ENCODE assay signal across 23 mouse cellular contexts in the genomic region with DNA sequence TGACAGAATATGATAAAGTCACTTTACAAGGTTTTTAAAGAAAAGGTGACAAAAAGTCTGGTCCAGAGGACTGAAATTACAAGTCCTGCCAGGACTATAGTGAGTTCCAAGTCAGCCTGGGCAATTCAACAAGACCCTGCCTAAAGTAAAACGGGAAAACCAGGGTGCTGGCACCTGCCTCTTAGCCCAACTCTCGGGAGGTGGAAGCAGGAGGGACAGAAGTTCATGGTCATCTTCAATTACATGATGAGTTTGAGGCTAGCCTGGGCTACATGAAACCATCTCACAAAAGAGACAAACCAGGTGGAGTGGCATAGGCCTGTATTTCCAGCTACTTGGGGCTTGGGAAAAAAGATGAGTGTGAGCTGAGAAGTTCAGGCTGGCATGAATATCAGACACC. TPM values are rescaled to one million over a fixed set of nuclear protein-coding genes. Genes with fewer than 3 reads are reported as not detected.
DNase-seq lines count a peak whose midpoint lies in the region; ATAC-seq and TF ChIP-seq lines count a peak whose summit lies in the region.
"Had no signal": no experiment of that assay in that cellular context is flagged by ENCODE, and none has a peak within 500 bp of the region (broad histone marks: within the 10 kb centered on the region; RNA-seq: fewer than 3 reads in every experiment).

No protein-coding gene starts in this region.

- peaks cover 26% of the 10 kb centered on the region for H3K36me3 ChIP-seq in heart, embryonic 12.5 days
- H3K36me3 ChIP-seq in midbrain, embryonic 11.5 days (ENCODE audit: control insufficient read depth, insufficient read depth, low read length): no peaks in the 10 kb centered on the region
- H3K36me3 ChIP-seq in midbrain, embryonic 14.5 days (ENCODE audit: control insufficient read depth, insufficient read depth, low read length): peaks cover 14% of the 10 kb centered on the region
- H3K36me3 ChIP-seq in MEL (ENCODE audit: control insufficient read depth in 1 of 2, insufficient read depth in 2 of 2, low read length in 2 of 2): peaks cover 0 to 2% of the 10 kb centered on the region in 2 experiments; a peak in 2 of 4 replicates

- TF ChIP-seq EP300 in MEL (IDR thresholded peaks at IDR 0.05; ENCODE audit: low read depth in 1 of 2, low read length in 2 of 2): no peak

- H3K4me3 ChIP-seq in heart, embryonic 12.5 days: no peak overlapping the region
- no peak overlapping the region for H3K4me3 ChIP-seq in midbrain, embryonic 11.5 days (ENCODE audit: low read depth, low read length)
- no peak overlapping the region for H3K4me3 ChIP-seq in midbrain, embryonic 14.5 days (replicated peaks; ENCODE audit: low read depth, low read length)
- no peak overlapping the region for H3K4me3 ChIP-seq in MEL (ENCODE audit: control insufficient read depth in 1 of 2, insufficient read depth in 1 of 2, low read depth in 2 of 2, low read length in 2 of 2)

- H3K4me1 ChIP-seq in heart, embryonic 12.5 days (replicated peaks): peaks cover 8% of the 10 kb centered on the region
- H3K4me1 ChIP-seq in midbrain, embryonic 11.5 days (ENCODE audit: control insufficient read depth, insufficient read depth, low read length): 0 out of 2 replicates have a peak, but pooled peaks cover 2% of the 10 kb centered on the region
- H3K4me1 ChIP-seq in midbrain, embryonic 14.5 days (ENCODE audit: control insufficient read depth, insufficient read depth, low read length): 0 out of 2 replicates have a peak, but pooled peaks cover 7% of the 10 kb centered on the region
- H3K4me1 ChIP-seq in MEL (ENCODE audit: control insufficient read depth in 1 of 2, insufficient read depth in 2 of 2, low read length in 2 of 2): 0 out of 4 replicates have a peak, but pooled peaks cover 0 to 3% of the 10 kb centered on the region in 2 experiments

- no peaks in the 10 kb centered on the region for H3K79me2 ChIP-seq in MEL (ENCODE audit: control insufficient read depth, insufficient read depth, low read length, poor library complexity)

- no peak for TF ChIP-seq RAD21 in MEL (IDR thresholded peaks at IDR 0.05; ENCODE audit: low read depth, low read length)

- no peak overlapping the region for H3K9ac ChIP-seq in heart, embryonic 12.5 days
- H3K9ac ChIP-seq in midbrain, embryonic 11.5 days (ENCODE audit: low read length): no peak overlapping the region
- H3K9ac ChIP-seq in midbrain, embryonic 14.5 days (replicated peaks; ENCODE audit: low read length): no peak overlapping the region
- no peak overlapping the region for H3K9ac ChIP-seq in MEL (ENCODE audit: control insufficient read depth, low read depth, low read length, poor library complexity, severe bottlenecking)

- WGBS in heart, embryonic 12.5 days: 62% methylated on average over 2 of the region's 2 CpGs
- WGBS in midbrain, embryonic 11.5 days: 80% methylated on average over 2 of the region's 2 CpGs
- 80% methylated on average over 2 of the region's 2 CpGs for WGBS in midbrain, embryonic 14.5 days

- no peak overlapping the region for H3K4me2 ChIP-seq in heart, embryonic 12.5 days
- no peak overlapping the region for H3K4me2 ChIP-seq in midbrain, embryonic 11.5 days
- H3K4me2 ChIP-seq in midbrain, embryonic 14.5 days (ENCODE audit: low read length): no peak overlapping the region

- no peak for ATAC-seq in heart, embryonic 12.5 days (ENCODE audit: insufficient number of reproducible peaks, low FRiP score)
- ATAC-seq in midbrain, embryonic 11.5 days (ENCODE audit: low FRiP score): no peak
- no peak for ATAC-seq in midbrain, embryonic 14.5 days (ENCODE audit: low FRiP score, low TSS enrichment)
- ATAC-seq in inflammation-experienced regulatory T-cells, adult 6 months: no peak
- ATAC-seq: activated CD4-positive, CD25-positive, alpha-beta regulatory T cell, adult 4 months; CD4-positive, CD25-positive, alpha-beta regulatory T cell, adult 4 months; Patski had no signal

- no peak for TF ChIP-seq CTCF in MEL (IDR thresholded peaks at IDR 0.05 in 2 of 3, conservative IDR thresholded peaks at IDR 0.05 in 1 of 3; ENCODE audit: control insufficient read depth in 1 of 3, insufficient read depth in 1 of 3, low read depth in 2 of 3, low read length in 3 of 3, poor library complexity in 1 of 3, severe bottlenecking in 1 of 3)

- DNase-seq in heart, adult 11 months: peak; percentile 83
- peak; percentile 59 for DNase-seq in midbrain, embryonic 11.5 days (ENCODE audit: low spot score, missing footprints)
- DNase-seq in midbrain, embryonic 14.5 days: no peak
- DNase-seq in MEL (ENCODE audit: low read depth, low spot score): no peak
- DNase-seq: adrenal gland, adult 2 months; adrenal gland, adult 8-10 months; adrenal gland, postnatal 10 days; adrenal gland, postnatal 14 days; adrenal gland, postnatal 25 days; adrenal gland, postnatal 36 days; B cell, adult 2 months; cerebellum, adult 11 months; cerebellum, adult 11-12 months; cerebellum, adult 18-20 months; cerebellum, adult 2 months had no signal

- H3K9me3 ChIP-seq in heart, embryonic 12.5 days (replicated peaks): no peaks in the 10 kb centered on the region
- H3K9me3 ChIP-seq in midbrain, embryonic 11.5 days (ENCODE audit: control insufficient read depth, low read length): no peaks in the 10 kb centered on the region
- no peaks in the 10 kb centered on the region for H3K9me3 ChIP-seq in midbrain, embryonic 14.5 days (ENCODE audit: control insufficient read depth, low read length)
- H3K9me3 ChIP-seq in MEL (replicated peaks; ENCODE audit: insufficient read depth, low read length): no peaks in the 10 kb centered on the region
- H3K9me3 ChIP-seq: G1E had no signal

- no peak overlapping the region for H3K27ac ChIP-seq in heart, embryonic 12.5 days (ENCODE audit: poor library complexity, severe bottlenecking)
- no peak overlapping the region for H3K27ac ChIP-seq in midbrain, embryonic 11.5 days (ENCODE audit: low read depth, low read length)
- no peak overlapping the region for H3K27ac ChIP-seq in midbrain, embryonic 14.5 days (replicated peaks; ENCODE audit: low read depth, low read length)
- H3K27ac ChIP-seq in MEL (ENCODE audit: control insufficient read depth, low read depth, low read length): no peak overlapping the region

- no peak for TF ChIP-seq POLR2A in MEL (IDR thresholded peaks at IDR 0.05; ENCODE audit: control insufficient read depth in 1 of 2, insufficient read depth in 1 of 2, low read depth in 1 of 2, low read length in 2 of 2, poor library complexity in 1 of 2)

- H3K27me3 ChIP-seq in heart, embryonic 12.5 days (replicated peaks): peaks cover 38% of the 10 kb centered on the region
- peaks cover 22% of the 10 kb centered on the region for H3K27me3 ChIP-seq in midbrain, embryonic 11.5 days (ENCODE audit: control insufficient read depth, insufficient read depth, low read length)
- H3K27me3 ChIP-seq in midbrain, embryonic 14.5 days (ENCODE audit: control insufficient read depth, insufficient read depth, low read length): peaks cover 25% of the 10 kb centered on the region
- H3K27me3 ChIP-seq in MEL (ENCODE audit: control insufficient read depth in 1 of 2, insufficient read depth in 2 of 2, low read length in 2 of 2): no peaks in the 10 kb centered on the region
- H3K27me3 ChIP-seq: CH12.LX, Patski had no signal

RNA-seq across cellular contexts. Expression of a gene that starts 3.3 kb away (rescaled TPM):
- 0.86 and 1.1 TPM in 2 replicates for polyA plus RNA-seq in heart, embryonic 12.5 days (2016; fragmentation: Nextera tagmentation; extraction: Ambion mirVana)
- 0.99 and 1.6 TPM in 2 replicates for polyA plus RNA-seq in midbrain, embryonic 11.5 days (2014; fragmentation: Nextera tagmentation; extraction: Ambion mirVana)
- 32.8 and 46.5 TPM in 2 replicates for polyA plus RNA-seq in midbrain, embryonic 14.5 days (2014; fragmentation: Nextera tagmentation; extraction: Ambion mirVana)
- total RNA-seq in MEL (2012; rRNA removed): 0.59 and 0.89 TPM in 2 replicates
- polyA plus RNA-seq in MEL (2012; ENCODE audit: insufficient read depth in 1 of 2, insufficient read length in 2 of 2, low read depth in 1 of 2, low replicate concordance in 2 of 2, missing spikeins in 1 of 2): 1 to 10 TPM in 1 of 2 experiments, not detected in 1; 3.3 TPM
- polyA plus RNA-seq in inflammation-experienced regulatory T-cells, adult 6 months (2017; shearing (Covaris generic)): 10 to 100 TPM in 2 of 3 experiments, 1 to 10 TPM in 1; 8.2 to 23.6 (median 14.4) TPM
- total RNA-seq: adrenal gland, adult 18-20 months; adrenal gland, postnatal 25 days; adrenal gland, postnatal 36 days had no signal

RNA-seq across cellular contexts. Expression of a gene that starts 8.9 kb away (rescaled TPM):
- 22.8 and 25.9 TPM in 2 replicates for polyA plus RNA-seq in heart, embryonic 12.5 days (2016; fragmentation: Nextera tagmentation; extraction: Ambion mirVana)
- polyA plus RNA-seq in midbrain, embryonic 11.5 days (2014; fragmentation: Nextera tagmentation; extraction: Ambion mirVana): 30.7 and 31.1 TPM in 2 replicates
- polyA plus RNA-seq in midbrain, embryonic 14.5 days (2014; fragmentation: Nextera tagmentation; extraction: Ambion mirVana): 44.3 and 47.9 TPM in 2 replicates
- 70.4 TPM in 2 replicates for total RNA-seq in MEL (2012; rRNA removed)
- polyA plus RNA-seq in MEL (2012; ENCODE audit: insufficient read depth in 1 of 2, insufficient read length in 2 of 2, low read depth in 1 of 2, low replicate concordance in 2 of 2, missing spikeins in 1 of 2): 100 to 1,000 TPM in 1 of 2 experiments, not detected in 1; 108 TPM
- polyA plus RNA-seq in inflammation-experienced regulatory T-cells, adult 6 months (2017; shearing (Covaris generic)): 10 to 100 TPM; 55.9 to 76.1 (median 57.2) TPM

RNA-seq across cellular contexts. Expression of a gene that starts 12.7 kb away (rescaled TPM):
- 35.3 and 37.2 TPM in 2 replicates for polyA plus RNA-seq in heart, embryonic 12.5 days (2016; fragmentation: Nextera tagmentation; extraction: Ambion mirVana)
- polyA plus RNA-seq in midbrain, embryonic 11.5 days (2014; fragmentation: Nextera tagmentation; extraction: Ambion mirVana): 40.2 and 46.4 TPM in 2 replicates
- polyA plus RNA-seq in midbrain, embryonic 14.5 days (2014; fragmentation: Nextera tagmentation; extraction: Ambion mirVana): 38.3 and 41.3 TPM in 2 replicates
- total RNA-seq in MEL (2012; rRNA removed): 106 and 109 TPM in 2 replicates
- 100 to 1,000 TPM in 1 of 2 experiments, not detected in 1; 134 TPM for polyA plus RNA-seq in MEL (2012; ENCODE audit: insufficient read depth in 1 of 2, insufficient read length in 2 of 2, low read depth in 1 of 2, low replicate concordance in 2 of 2, missing spikeins in 1 of 2)
- 100 to 1,000 TPM in 2 of 3 experiments, 10 to 100 TPM in 1; 65.5 to 124 (median 103) TPM for polyA plus RNA-seq in inflammation-experienced regulatory T-cells, adult 6 months (2017; shearing (Covaris generic))

RNA-seq across cellular contexts. Expression of a gene that starts 12.9 kb away (rescaled TPM):
- polyA plus RNA-seq in heart, embryonic 12.5 days (2016; fragmentation: Nextera tagmentation; extraction: Ambion mirVana): 48.1 and 52.9 TPM in 2 replicates
- 30.0 and 35.4 TPM in 2 replicates for polyA plus RNA-seq in midbrain, embryonic 11.5 days (2014; fragmentation: Nextera tagmentation; extraction: Ambion mirVana)
- polyA plus RNA-seq in midbrain, embryonic 14.5 days (2014; fragmentation: Nextera tagmentation; extraction: Ambion mirVana): 40.6 and 46.3 TPM in 2 replicates
- total RNA-seq in MEL (2012; rRNA removed): 21.4 and 27.0 TPM in 2 replicates
- polyA plus RNA-seq in MEL (2012; ENCODE audit: insufficient read depth in 1 of 2, insufficient read length in 2 of 2, low read depth in 1 of 2, low replicate concordance in 2 of 2, missing spikeins in 1 of 2): 10 to 100 TPM in 1 of 2 experiments, not detected in 1; 33.1 TPM
- polyA plus RNA-seq in inflammation-experienced regulatory T-cells, adult 6 months (2017; shearing (Covaris generic)): 10 to 100 TPM; 10.5 to 16.7 (median 15.5) TPM

RNA-seq across cellular contexts. Expression of a gene that starts 15.1 kb away (rescaled TPM):
- polyA plus RNA-seq in heart, embryonic 12.5 days (2016; fragmentation: Nextera tagmentation; extraction: Ambion mirVana): 5.1 and 5.6 TPM in 2 replicates
- 0.78 and 1.4 TPM in 2 replicates for polyA plus RNA-seq in midbrain, embryonic 11.5 days (2014; fragmentation: Nextera tagmentation; extraction: Ambion mirVana)
- 0.67 and 1.1 TPM in 2 replicates for polyA plus RNA-seq in midbrain, embryonic 14.5 days (2014; fragmentation: Nextera tagmentation; extraction: Ambion mirVana)
- total RNA-seq in MEL (2012; rRNA removed): 108 and 121 TPM in 2 replicates
- 100 to 1,000 TPM; 164 to 489 TPM for polyA plus RNA-seq in MEL (2012; ENCODE audit: insufficient read depth in 1 of 2, insufficient read length in 2 of 2, low read depth in 1 of 2, low replicate concordance in 2 of 2, missing spikeins in 1 of 2)
- 1 to 10 TPM; 4.6 to 6.7 (median 5.4) TPM for polyA plus RNA-seq in inflammation-experienced regulatory T-cells, adult 6 months (2017; shearing (Covaris generic))

Comparison
In these comparisons a context has a peak if more than half of its experiments do, and no peak if none do; other contexts are left out.
1. DNase-seq: peak in heart, adult 11 months (single experiment) and midbrain, embryonic 11.5 days (single experiment); none in midbrain, embryonic 14.5 days (single experiment) and MEL (single experiment).